Comparison of ENCODE assay signal across 8 mouse cellular contexts in genomic region chr8:126839712-126840355, GRCm38 (mm10).
DNase-seq lines count a peak whose midpoint lies in the region.

No protein-coding gene starts in this region.

- intact Hi-C loops in left cerebral cortex, postnatal 4 days (cut with DNase I), result no loop called here

- no peaks in the 10 kb centered on the region for H3K27me3 ChIP-seq in embryonic facial prominence, embryonic 10.5 days (replicated peaks; ENCODE audit: low read depth, poor library complexity, severe bottlenecking)
- H3K27me3 ChIP-seq in splenic B cell, adult 2 months (ENCODE audit: control insufficient read depth, insufficient read depth, low read length, poor library complexity, severe bottlenecking), result no peaks in the 10 kb centered on the region

- peak overlapping the region; percentile 42 for H3K4me3 ChIP-seq in embryonic facial prominence, embryonic 10.5 days

- H3K9me3 ChIP-seq in embryonic facial prominence, embryonic 10.5 days, result no peaks in the 10 kb centered on the region

- peak overlapping the region; percentile 89 for H3K27ac ChIP-seq in embryonic facial prominence, embryonic 10.5 days (replicated peaks)

- H3K36me3 ChIP-seq in embryonic facial prominence, embryonic 10.5 days (replicated peaks), result no peaks in the 10 kb centered on the region
- no peaks in the 10 kb centered on the region for H3K36me3 ChIP-seq in splenic B cell, adult 2 months (ENCODE audit: control insufficient read depth, insufficient read depth, low read length, poor library complexity, severe bottlenecking)

- peaks cover 55% of the 10 kb centered on the region for H3K4me1 ChIP-seq in embryonic facial prominence, embryonic 10.5 days

- WGBS in embryonic facial prominence, embryonic 10.5 days, result 20% methylated on average over 5 of the region's 5 CpGs

- peak; percentile 52 for DNase-seq in ovary, postnatal 36 days (ENCODE audit: low spot score)
- DNase-seq in ovary, postnatal 10 days (ENCODE audit: low spot score), result no peak
- DNase-seq in embryonic facial prominence, embryonic 10.5 days (ENCODE audit: low spot score), result peak; percentile 79
- DNase-seq in heart, adult 18-20 months, result peak; percentile 81 to 91
- DNase-seq in kidney, adult 11 months, result peak; percentile 89
- peak; percentile 54 for DNase-seq in left cerebral cortex, postnatal 4 days
- peak; percentile 88 for DNase-seq in mesoderm, embryonic 11.5 days (ENCODE audit: low read depth, low spot score)
- DNase-seq in splenic B cell, adult 2 months (ENCODE audit: low read depth, low spot score), result peak; percentile 58
